Mouse (Mus musculus) limb, embryonic 15.5 days (tissue): ENCODE results near the gene Aire. TPM values are rescaled to one million over a fixed set of nuclear protein-coding genes. Genes with fewer than 3 reads are reported as not detected.
"Not testable (repeated sequence)": the region's sequence is repeated elsewhere in the genome, so short reads cannot be mapped to it uniquely, and the experiment has no call there.

Source experiments
- ATAC-seq: fragments of 200-750 bp; cut with Nextera tagmentation; 2 replicates; pipeline ENCODE4 v1.8.0; 2017; ENCODE audit warnings: low read depth, moderate TSS enrichment; ENCODE audit not compliant: insufficient number of reproducible peaks, low FRiP score, low TSS enrichment
- H3K27ac ChIP-seq: fragments of 300-500 bp; sonication (generic); 2 replicates; pipeline ENCODE4 v1.5.1; 2015; ENCODE audit warnings: moderate library complexity, mild to moderate bottlenecking, inconsistent platforms
- H3K27me3 ChIP-seq: fragments of 300-500 bp; sonication (generic); 2 replicates; pipeline ENCODE4 v1.6.1; 2015; ENCODE audit warnings: inconsistent platforms
- H3K36me3 ChIP-seq: fragments of 300-500 bp; sonication (generic); 2 replicates; pipeline ENCODE4 v1.6.1; 2015; ENCODE audit warnings: inconsistent platforms
- H3K4me1 ChIP-seq: fragments of 300-500 bp; sonication (generic); 2 replicates; pipeline ENCODE4 v1.6.1; 2015; ENCODE audit warnings: inconsistent platforms
- H3K4me2 ChIP-seq: fragments of 300-500 bp; sonication (generic); 2 replicates; pipeline ENCODE4 v1.6.1; 2015; ENCODE audit warnings: mild to moderate bottlenecking, inconsistent platforms
- H3K4me3 ChIP-seq: fragments of 300-500 bp; sonication (generic); 2 replicates; pipeline ENCODE4 v1.5.1; 2015; ENCODE audit warnings: mild to moderate bottlenecking, inconsistent platforms
- H3K9ac ChIP-seq: fragments of 300-500 bp; sonication (generic); 2 replicates; pipeline ENCODE4 v1.6.1; 2015; ENCODE audit warnings: inconsistent platforms
- H3K9me3 ChIP-seq: fragments of 300-500 bp; sonication (generic); 2 replicates; pipeline ENCODE4 v1.6.1; 2016; ENCODE audit warnings: inconsistent platforms
- WGBS: fragments of 180-500 bp; shearing (Covaris S2); methylation state at CpG from one replicate; pipeline ENCODE4 v1.1.7; 2015; 5-methylcytosine and 5-hydroxymethylcytosine counted together
- polyA plus RNA-seq: library from polyadenylated mRNA; unstranded; fragments of >200 nt; fragmentation: Nextera tagmentation; extraction: Ambion mirVana; gene quantifications from 2 replicates; pipeline ENCODE4 v1.2.1, GENCODE M21; 2015

The Aire gene
- polyA plus RNA-seq, 1 experiment from 2014 or later, result 0.28 TPM

DNA sequence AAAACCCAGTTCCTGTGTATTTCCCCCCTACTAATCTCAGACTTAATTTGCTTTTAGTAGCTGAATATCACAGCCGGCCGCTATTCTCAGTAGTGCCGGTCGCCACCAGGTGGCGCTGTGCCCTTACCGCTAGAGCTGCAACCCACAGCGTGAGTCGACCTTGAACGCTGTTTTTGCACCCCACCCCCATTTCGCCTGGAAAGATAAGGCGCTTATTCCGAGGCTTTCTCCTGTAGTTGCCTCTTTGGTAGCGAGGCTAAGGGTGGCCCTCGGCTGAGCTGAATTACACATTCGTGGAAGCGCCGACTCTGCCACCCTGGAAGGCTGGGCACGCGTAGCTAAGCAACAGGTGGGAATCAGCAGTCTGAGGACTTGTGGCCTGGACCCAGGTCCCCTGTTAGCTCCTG lies 24.6 kb downstream of the Aire start:
- no peak overlapping the region for H3K9ac ChIP-seq
- 17% methylated on average over 19 of the region's 19 CpGs for WGBS
- H3K27ac ChIP-seq, result no peak overlapping the region

GRCm38 (mm10) chr10:78016366-78016765 lies 27.0 kb downstream of the Aire start:
- Histone ChIP-seq H3K36me3 (no peaks in the 10 kb centered on the region), H3K9me3 (no peaks in the 10 kb centered on the region), H3K4me2 (no peak overlapping the region), H3K27ac (no peak overlapping the region), H3K4me3 (no peak overlapping the region), H3K27me3 (no peaks in the 10 kb centered on the region), H3K4me1 (peaks cover 2% of the 10 kb centered on the region; the same call in 1 of the 2 replicates), H3K9ac (no peak overlapping the region)
- WGBS, result 56% methylated on average over 5 of the region's 5 CpGs
- ATAC-seq, result no peak

More for the DNA sequence above, 24.6 kb downstream of the Aire start:
- Histone ChIP-seq H3K4me1 (peaks cover 2% of the 10 kb centered on the region; the same call in 1 of the 2 replicates), H3K9me3 (no peaks in the 10 kb centered on the region), H3K4me3 (peak overlapping the region; percentile 30), H3K4me2 (peak overlapping the region; percentile 56), H3K36me3 (no peaks in the 10 kb centered on the region), H3K27me3 (no peaks in the 10 kb centered on the region)
- ATAC-seq, result 0 out of 2 replicates have a peak, but pooled peaks have one; percentile 69

- Histone ChIP-seq H3K27me3 (no peaks in the 10 kb centered on the region), H3K4me2 (no peak overlapping the region), H3K9ac (no peak overlapping the region), H3K9me3 (no peaks in the 10 kb centered on the region), H3K27ac (no peak overlapping the region), H3K4me1 (peaks cover 5% of the 10 kb centered on the region), H3K4me3 (no peak overlapping the region), H3K36me3 (no peaks in the 10 kb centered on the region)
- WGBS, result 87% methylated on average over 1 of the region's 1 CpGs
- ATAC-seq, result no peak
These were observed 27.9 kb downstream of the Aire start for GRCm38 (mm10) chr10:78015489-78015888.

- no peak for ATAC-seq
- H3K9ac ChIP-seq, result no peak overlapping the region
- WGBS, result 86% methylated on average over 18 of the region's 18 CpGs
These were observed 30.5 kb downstream of the Aire start for GRCm38 (mm10) chr10:78012661-78013495.

DNA sequence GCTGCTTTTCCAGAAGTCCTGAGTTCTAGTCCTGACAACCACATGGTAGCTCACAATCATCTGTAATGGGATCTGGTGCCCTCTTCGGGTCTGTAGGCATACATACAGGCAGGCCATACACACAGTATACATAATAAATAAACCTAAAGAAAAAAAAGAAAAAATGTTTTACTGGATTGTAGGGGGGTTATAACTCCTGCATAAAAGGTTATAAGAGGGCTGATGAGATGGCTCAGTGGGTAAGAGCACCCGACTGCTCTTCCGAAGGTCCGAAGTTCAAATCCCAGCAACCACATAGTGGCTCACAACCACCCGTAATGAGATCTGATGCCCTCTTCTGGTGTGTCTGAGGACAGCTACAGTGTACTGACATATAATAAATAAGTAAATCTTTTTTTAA lies 32.3 kb downstream of the Aire start:
- not testable (repeated sequence) for H3K27ac ChIP-seq, H3K27me3 ChIP-seq, H3K9ac ChIP-seq, ATAC-seq, H3K9me3 ChIP-seq, H3K4me2 ChIP-seq, H3K36me3 ChIP-seq, H3K4me3 ChIP-seq
- H3K4me1 ChIP-seq, result peaks cover 33% of the 10 kb centered on the region
- WGBS, result 94% methylated on average over 5 of the region's 5 CpGs

More at GRCm38 (mm10) chr10:78012661-78013495, 30.5 kb downstream of the Aire start:
- no peaks in the 10 kb centered on the region for H3K27me3 ChIP-seq
- H3K4me3 ChIP-seq, result no peak overlapping the region
- H3K36me3 ChIP-seq, result no peaks in the 10 kb centered on the region
- no peak overlapping the region for H3K27ac ChIP-seq
- no peaks in the 10 kb centered on the region for H3K9me3 ChIP-seq
- H3K4me2 ChIP-seq, result no peak overlapping the region
- H3K4me1 ChIP-seq, result peaks cover 15% of the 10 kb centered on the region

GRCm38 (mm10) chr10:78010335-78010734 lies 33.1 kb downstream of the Aire start:
- no peak for ATAC-seq
- H3K9ac ChIP-seq, result no peak overlapping the region
- H3K27me3 ChIP-seq, result no peaks in the 10 kb centered on the region
- H3K4me2 ChIP-seq, result peak overlapping the region; percentile 77
- H3K9me3 ChIP-seq, result no peaks in the 10 kb centered on the region
- peak overlapping the region; percentile 63 for H3K27ac ChIP-seq
- peaks cover 4% of the 10 kb centered on the region for H3K36me3 ChIP-seq
- H3K4me3 ChIP-seq, result peak overlapping the region; percentile 84
- 10% methylated on average over 10 of the region's 10 CpGs for WGBS
- H3K4me1 ChIP-seq, result peaks cover 39% of the 10 kb centered on the region

GRCm38 (mm10) chr10:78009945-78010293 lies 33.5 kb downstream of the Aire start, which contains the start of gene Pfkl:
Gene Pfkl (minus strand): TSS chr10:78010083.
- H3K4me1 ChIP-seq, result peaks cover 39% of the 10 kb centered on the region
- peak within 1 kb of the TSS; percentile 99 for H3K27ac ChIP-seq
- peak within 1 kb of the TSS; percentile 81 for H3K9ac ChIP-seq
- no peak for ATAC-seq
- H3K27me3 ChIP-seq, result no peaks in the 10 kb centered on the region
- 1% methylated on average over 9 of the region's 9 CpGs for WGBS
- H3K9me3 ChIP-seq, result no peaks in the 10 kb centered on the region
- peaks cover 7% of the 10 kb centered on the region for H3K36me3 ChIP-seq
- H3K4me2 ChIP-seq, result peak within 1 kb of the TSS; percentile 77
- H3K4me3 ChIP-seq, result peak within 1 kb of the TSS; percentile 84

DNA sequence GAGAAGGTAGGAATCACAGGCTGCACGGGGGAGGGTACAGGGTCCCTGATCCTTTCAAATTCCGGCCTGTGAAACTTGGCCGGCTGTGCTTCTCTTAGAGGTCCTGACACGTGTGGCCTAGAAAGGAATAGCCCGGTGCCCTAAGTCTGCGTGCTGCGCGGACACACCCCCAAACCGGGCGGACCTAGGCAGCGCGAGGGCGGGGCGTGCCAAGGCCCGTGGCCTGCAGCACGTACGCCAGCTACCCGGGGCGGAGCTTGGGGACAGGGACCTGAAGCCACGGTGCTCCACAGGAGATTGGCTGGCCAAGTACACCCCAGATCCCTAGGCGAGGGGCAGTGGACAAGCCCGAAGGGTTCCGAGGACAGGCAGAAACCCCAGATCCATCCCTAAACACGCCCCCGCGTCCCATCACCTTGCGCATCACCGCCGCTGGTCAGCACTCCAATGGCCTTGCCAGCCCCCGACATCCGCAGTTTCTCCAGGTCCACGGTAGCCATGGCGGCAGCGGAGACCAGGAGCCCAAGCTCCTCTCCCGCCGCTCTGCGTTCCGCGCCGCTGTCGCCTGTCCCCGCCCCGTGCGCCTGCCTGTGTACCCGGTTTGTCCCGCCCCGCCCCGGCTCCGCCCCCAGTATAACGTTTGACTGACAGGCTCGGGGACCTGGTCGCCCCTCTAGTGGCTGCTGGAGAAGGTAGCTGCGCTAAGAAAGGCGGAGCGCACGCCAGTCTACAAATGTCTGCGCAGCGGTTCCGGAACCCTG lies 34.0 kb downstream of the Aire start:
- Histone ChIP-seq H3K9ac (peak overlapping the region; percentile 81), H3K4me2 (peak overlapping the region; percentile 77), H3K27ac (peak overlapping the region; percentile 99), H3K4me1 (peaks cover 39% of the 10 kb centered on the region), H3K36me3 (peaks cover 13% of the 10 kb centered on the region), H3K9me3 (no peaks in the 10 kb centered on the region), H3K27me3 (no peaks in the 10 kb centered on the region), H3K4me3 (peak overlapping the region; percentile 84)
- ATAC-seq, result peak; percentile 95
- WGBS, result under 1% methylated on average over 59 of the region's 59 CpGs

- H3K4me1 ChIP-seq, result peaks cover 39% of the 10 kb centered on the region
- no peak for ATAC-seq
- peak overlapping the region; percentile 99; the same call in 1 of the 2 replicates for H3K27ac ChIP-seq
- peak overlapping the region; percentile 84 for H3K4me3 ChIP-seq
- H3K27me3 ChIP-seq, result no peaks in the 10 kb centered on the region
- H3K9me3 ChIP-seq, result no peaks in the 10 kb centered on the region
- WGBS, result 68% methylated on average over 3 of the region's 3 CpGs
- H3K36me3 ChIP-seq, result peaks cover 14% of the 10 kb centered on the region
- H3K9ac ChIP-seq, result peak overlapping the region; percentile 81
- H3K4me2 ChIP-seq, result peak overlapping the region; percentile 77
These were observed 35.2 kb downstream of the Aire start for GRCm38 (mm10) chr10:78008169-78008568.

GRCm38 (mm10) chr10:78007203-78007602 lies 36.2 kb downstream of the Aire start:
- H3K4me1 ChIP-seq, result peaks cover 39% of the 10 kb centered on the region
- H3K27ac ChIP-seq, result no peak overlapping the region
- H3K4me2 ChIP-seq, result peak overlapping the region; percentile 77; the same call in 1 of the 2 replicates
- WGBS, result 33% methylated on average over 7 of the region's 7 CpGs
- ATAC-seq, result no peak
- H3K27me3 ChIP-seq, result no peaks in the 10 kb centered on the region
- no peak overlapping the region for H3K9ac ChIP-seq
- H3K9me3 ChIP-seq, result no peaks in the 10 kb centered on the region
- peaks cover 22% of the 10 kb centered on the region for H3K36me3 ChIP-seq
- H3K4me3 ChIP-seq, result no peak overlapping the region

DNA sequence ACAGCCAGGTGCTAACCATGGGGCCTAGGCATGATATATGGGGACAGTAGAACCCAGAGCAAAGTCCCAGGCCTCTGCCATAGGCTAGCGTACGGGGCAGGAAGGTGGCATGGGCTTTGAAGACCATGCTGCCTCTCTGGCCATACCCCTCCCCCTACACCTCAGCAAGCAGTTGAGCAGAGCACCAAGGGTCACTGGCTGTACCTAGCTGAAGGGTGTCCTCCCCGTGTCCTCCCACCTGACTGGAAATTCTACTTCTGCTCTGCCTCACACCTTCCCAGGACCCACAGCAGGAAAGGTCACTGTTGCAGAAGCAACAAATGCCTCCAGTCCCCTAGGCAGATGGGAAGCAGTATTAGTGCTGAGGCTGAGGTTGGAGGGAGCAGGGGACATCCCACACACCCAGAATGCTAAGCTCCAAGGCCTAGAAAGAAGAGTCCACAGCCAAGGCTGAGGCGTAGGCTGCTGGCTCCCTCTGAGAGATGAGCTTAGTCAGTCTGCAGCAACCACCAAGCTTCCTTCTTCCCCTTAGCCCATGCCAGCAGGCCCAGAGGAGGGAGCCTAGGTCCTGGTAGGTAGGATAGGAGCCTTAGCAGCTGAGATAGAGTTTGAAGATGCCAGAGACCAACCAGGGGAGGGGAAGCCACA lies 37.5 kb downstream of the Aire start:
- ATAC-seq, result no peak
- 81% methylated on average over 4 of the region's 4 CpGs for WGBS
- H3K27ac ChIP-seq, result no peak overlapping the region
- H3K27me3 ChIP-seq, result no peaks in the 10 kb centered on the region
- H3K4me1 ChIP-seq, result peaks cover 39% of the 10 kb centered on the region
- H3K9ac ChIP-seq, result 0 out of 2 replicates have a peak overlapping the region, but pooled peaks have one; percentile 4
- no peak overlapping the region for H3K4me3 ChIP-seq
- peaks cover 34% of the 10 kb centered on the region for H3K36me3 ChIP-seq
- H3K4me2 ChIP-seq, result no peak overlapping the region
- no peaks in the 10 kb centered on the region for H3K9me3 ChIP-seq
